8 mouse cellular contexts compared by ENCODE assay signal in genomic region chr3:154806626-154807025, GRCm38 (mm10).
A peak's percentile ranks its signal among the peaks of the same experiment; 100 is the strongest.
DNase-seq lines count a peak whose midpoint lies in the region; ATAC-seq lines count a peak whose summit lies in the region.

No protein-coding gene starts in this region.

- no peak overlapping the region for H3K27ac ChIP-seq in liver, embryonic 12.5 days
- peak overlapping the region; percentile 28; the same call in 1 of the 2 replicates for H3K27ac ChIP-seq in heart, embryonic 16.5 days (ENCODE audit: low read length)
- no peak overlapping the region for H3K27ac ChIP-seq in limb, embryonic 13.5 days
- peak overlapping the region; percentile 59 for H3K27ac ChIP-seq in neural tube, embryonic 13.5 days (replicated peaks)

- no peak for ATAC-seq in liver, embryonic 12.5 days
- peak; percentile 72 for ATAC-seq in heart, embryonic 16.5 days (replicated peaks; ENCODE audit: extremely low read depth, insufficient read depth, low FRiP score)
- ATAC-seq in limb, embryonic 13.5 days (ENCODE audit: low FRiP score, low read depth), result peak; percentile 69
- ATAC-seq in neural tube, embryonic 13.5 days (ENCODE audit: low read depth), result peak; percentile 71

- no peaks in the 10 kb centered on the region for H3K4me1 ChIP-seq in liver, embryonic 12.5 days
- no peaks in the 10 kb centered on the region for H3K4me1 ChIP-seq in heart, embryonic 16.5 days (ENCODE audit: control insufficient read depth, insufficient read depth, low read length)
- H3K4me1 ChIP-seq in limb, embryonic 13.5 days, result peaks cover 7% of the 10 kb centered on the region; the same call in 1 of the 2 replicates
- peaks cover 26% of the 10 kb centered on the region for H3K4me1 ChIP-seq in neural tube, embryonic 13.5 days (replicated peaks)

- peak; percentile 5 for DNase-seq in liver
- no peak for DNase-seq in gastrocnemius, postnatal 10 days
- no peak for DNase-seq in adrenal gland, postnatal 14 days
- no peak for DNase-seq in cerebellum, adult 9-10 months

- no peak overlapping the region for H3K4me3 ChIP-seq in liver, embryonic 12.5 days
- H3K4me3 ChIP-seq in heart, embryonic 16.5 days (ENCODE audit: low read length), result no peak overlapping the region
- no peak overlapping the region for H3K4me3 ChIP-seq in limb, embryonic 13.5 days
- no peak overlapping the region for H3K4me3 ChIP-seq in neural tube, embryonic 13.5 days

- WGBS in liver, embryonic 12.5 days (ENCODE audit: insufficient replicate concordance), result 30% methylated on average over 7 of the region's 7 CpGs
- 53% methylated on average over 7 of the region's 7 CpGs for WGBS in heart, embryonic 16.5 days
- WGBS in limb, embryonic 13.5 days, result 29% methylated on average over 7 of the region's 7 CpGs
- 17% methylated on average over 7 of the region's 7 CpGs for whole genome bisulfite sequencing in neural tube, embryonic 13.5 days

- no peak overlapping the region for H3K9ac ChIP-seq in liver, embryonic 12.5 days
- no peak overlapping the region for H3K9ac ChIP-seq in heart, embryonic 16.5 days (ENCODE audit: low read length)
- H3K9ac ChIP-seq in limb, embryonic 13.5 days, result no peak overlapping the region
- H3K9ac ChIP-seq in neural tube, embryonic 13.5 days, result no peak overlapping the region

- H3K27me3 ChIP-seq in liver, embryonic 12.5 days (replicated peaks), result 0 out of 2 replicates have a peak, but pooled peaks cover 4% of the 10 kb centered on the region
- H3K27me3 ChIP-seq in heart, embryonic 16.5 days (ENCODE audit: control insufficient read depth, insufficient read depth, low read length), result no peaks in the 10 kb centered on the region
- peaks cover 7% of the 10 kb centered on the region for H3K27me3 ChIP-seq in limb, embryonic 13.5 days
- H3K27me3 ChIP-seq in neural tube, embryonic 13.5 days, result no peaks in the 10 kb centered on the region; the same call in 1 of the 2 replicates

- H3K36me3 ChIP-seq in liver, embryonic 12.5 days, result no peaks in the 10 kb centered on the region
- no peaks in the 10 kb centered on the region for H3K36me3 ChIP-seq in heart, embryonic 16.5 days (ENCODE audit: control insufficient read depth, insufficient read depth)
- H3K36me3 ChIP-seq in limb, embryonic 13.5 days, result no peaks in the 10 kb centered on the region
- no peaks in the 10 kb centered on the region for H3K36me3 ChIP-seq in neural tube, embryonic 13.5 days

- no peaks in the 10 kb centered on the region for H3K9me3 ChIP-seq in liver, embryonic 12.5 days (replicated peaks)
- H3K9me3 ChIP-seq in heart, embryonic 16.5 days (replicated peaks; ENCODE audit: control insufficient read depth, low read length), result no peaks in the 10 kb centered on the region
- H3K9me3 ChIP-seq in limb, embryonic 13.5 days, result no peaks in the 10 kb centered on the region
- no peaks in the 10 kb centered on the region for H3K9me3 ChIP-seq in neural tube, embryonic 13.5 days

- H3K4me2 ChIP-seq in liver, embryonic 12.5 days, result no peak overlapping the region
- H3K4me2 ChIP-seq in heart, embryonic 16.5 days (ENCODE audit: low read depth, low read length), result no peak overlapping the region
- no peak overlapping the region for H3K4me2 ChIP-seq in limb, embryonic 13.5 days (replicated peaks)
- H3K4me2 ChIP-seq in neural tube, embryonic 13.5 days, result no peak overlapping the region

Comparison
In these comparisons a context has a peak if more than half of its experiments do, and no peak if none do; other contexts are left out.
1. H3K27ac ChIP-seq: peak in heart, embryonic 16.5 days (single experiment) and neural tube, embryonic 13.5 days (single experiment); none in liver, embryonic 12.5 days (single experiment) and limb, embryonic 13.5 days (single experiment).